Mouse (Mus musculus) kidney, embryonic 14.5 days (tissue): ENCODE data around the gene Phex. TPM values are rescaled to one million over a fixed set of nuclear protein-coding genes. Genes with fewer than 3 reads are reported as not detected.

Experiments
- ATAC-seq: fragments of 200-750 bp; cut with Nextera tagmentation; 2 replicates; pipeline ENCODE4 v1.8.0; 2017; ENCODE audit warnings: moderate number of reproducible peaks, mild to moderate bottlenecking, moderate TSS enrichment, moderate library complexity; ENCODE audit not compliant: low FRiP score, low TSS enrichment
- H3K27ac ChIP-seq: fragments of 300-500 bp; sonication (generic); 2 replicates; pipeline ENCODE4 v1.5.1; 2014; ENCODE audit warnings: low read depth, mild to moderate bottlenecking, low read length, moderate library complexity, mixed read lengths
- H3K27me3 ChIP-seq: fragments of 300-500 bp; sonication (generic); 2 replicates; pipeline ENCODE4 v1.6.1; 2014; ENCODE audit warnings: mild to moderate bottlenecking, low read length; ENCODE audit not compliant: control insufficient read depth, insufficient read depth
- H3K36me3 ChIP-seq: fragments of 300-500 bp; sonication (generic); 2 replicates; pipeline ENCODE4 v1.6.1; 2014; ENCODE audit warnings: low read length, mixed read lengths; ENCODE audit not compliant: control insufficient read depth, insufficient read depth
- H3K4me1 ChIP-seq: fragments of 300-500 bp; sonication (generic); 2 replicates; pipeline ENCODE4 v1.6.1; 2014; ENCODE audit warnings: low read length, mixed read lengths; ENCODE audit not compliant: control insufficient read depth, insufficient read depth
- H3K4me2 ChIP-seq: fragments of 300-500 bp; sonication (generic); replicated peaks from 2 replicates; pipeline ENCODE4 v1.6.1; 2014; ENCODE audit warnings: low read depth, mild to moderate bottlenecking, low read length
- H3K4me3 ChIP-seq: fragments of 300-500 bp; sonication (generic); 2 replicates; pipeline ENCODE4 v1.5.1; 2014; ENCODE audit warnings: mild to moderate bottlenecking, low read length
- H3K9ac ChIP-seq: fragments of 300-500 bp; sonication (generic); 2 replicates; pipeline ENCODE4 v1.6.1; 2014; ENCODE audit warnings: low read depth, mild to moderate bottlenecking, low read length, moderate library complexity
- H3K9me3 ChIP-seq: fragments of 300-500 bp; sonication (generic); 2 replicates; pipeline ENCODE4 v1.6.1; 2016; ENCODE audit warnings: low read length; ENCODE audit not compliant: control insufficient read depth
- WGBS: fragments of 180-500 bp; shearing (Covaris S2); extraction: QIAGEN DNeasy Blood & Tissue Kit; methylation state at CpG from one replicate; pipeline ENCODE4 v1.1.7; 2014; 5-methylcytosine and 5-hydroxymethylcytosine counted together
- polyA plus RNA-seq: library from polyadenylated mRNA; unstranded; fragments of >200 nt; fragmentation: Nextera tagmentation; extraction: Ambion mirVana; gene quantifications from 2 replicates; pipeline ENCODE4 v1.2.1, GENCODE M21; 2014

The Phex gene
- polyA plus RNA-seq, 1 experiment from 2014 or later: 0.22 TPM

DNA sequence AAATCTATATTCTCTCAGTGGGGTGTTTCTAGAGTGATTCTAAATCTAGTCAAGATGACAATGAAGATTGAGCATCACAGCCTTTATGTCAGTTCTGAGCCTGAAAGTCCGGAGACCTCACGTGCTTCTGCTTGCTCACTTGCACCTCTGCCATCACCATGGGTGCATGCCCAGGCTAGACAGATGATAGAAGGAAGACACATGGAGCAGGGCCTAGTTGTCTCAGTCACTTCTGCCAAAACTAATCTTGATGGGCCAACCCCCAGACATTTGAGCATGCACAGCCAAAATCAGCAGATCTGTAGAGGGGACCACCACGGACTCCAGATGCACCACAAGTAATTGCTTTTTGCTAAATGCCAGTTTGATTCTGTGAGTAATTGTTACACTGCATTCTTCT is 85.3 kb downstream of the Phex start:
- no peak overlapping the region for H3K9ac ChIP-seq
- H3K27me3 ChIP-seq: no peaks in the 10 kb centered on the region
- H3K27ac ChIP-seq: no peak overlapping the region
- no peaks in the 10 kb centered on the region for H3K9me3 ChIP-seq
- no peak overlapping the region for H3K4me2 ChIP-seq
- H3K36me3 ChIP-seq: no peaks in the 10 kb centered on the region
- no peak for ATAC-seq
- H3K4me1 ChIP-seq: no peaks in the 10 kb centered on the region
- 81% methylated on average over 3 of the region's 3 CpGs for WGBS
- H3K4me3 ChIP-seq: no peak overlapping the region

DNA sequence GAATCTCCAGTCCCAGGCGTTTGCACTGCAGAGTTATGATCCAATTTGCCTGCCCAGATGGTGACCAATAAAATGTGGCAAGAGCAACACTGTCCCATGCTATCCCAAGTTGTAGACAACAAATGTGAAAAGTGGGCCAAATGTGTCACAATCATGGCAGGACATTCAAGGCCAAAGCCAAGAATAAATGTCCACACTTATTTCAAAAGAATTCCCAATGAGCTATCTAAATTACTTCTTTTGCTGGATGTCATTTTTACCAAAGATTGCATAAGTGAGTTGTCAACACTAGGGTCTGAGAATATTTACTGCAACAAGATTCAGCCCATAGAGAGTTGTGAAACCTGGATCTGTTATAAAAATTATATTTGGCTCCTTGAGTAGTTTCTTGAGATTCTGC is 86.7 kb downstream of the Phex start:
- Histone ChIP-seq H3K4me1 (no peaks in the 10 kb centered on the region), H3K4me3 (no peak overlapping the region), H3K36me3 (no peaks in the 10 kb centered on the region), H3K27ac (no peak overlapping the region), H3K27me3 (no peaks in the 10 kb centered on the region), H3K9me3 (no peaks in the 10 kb centered on the region), H3K4me2 (no peak overlapping the region), H3K9ac (no peak overlapping the region)
- WGBS: 52% methylated on average over 1 of the region's 1 CpGs
- ATAC-seq: no peak

DNA sequence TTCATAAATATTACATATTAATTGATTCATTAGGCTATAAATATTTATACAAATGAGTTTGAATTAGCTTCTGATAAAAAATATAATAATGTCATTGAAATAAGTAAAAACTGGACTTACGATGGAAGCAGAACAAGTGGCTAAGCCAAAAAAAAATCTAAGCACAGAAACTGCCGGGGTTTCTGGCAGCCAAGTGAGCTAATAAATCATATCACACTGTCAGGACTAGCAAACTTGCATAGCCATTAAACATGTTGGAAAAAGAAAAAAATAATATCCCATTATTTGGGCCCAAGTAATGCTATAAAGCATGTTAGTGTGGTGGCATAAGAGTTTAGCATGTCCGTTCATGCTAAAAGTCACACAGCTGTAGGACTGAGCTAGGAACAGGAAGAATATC is 87.4 kb downstream of the Phex start:
- ATAC-seq: no peak
- Histone ChIP-seq H3K27ac (no peak overlapping the region), H3K4me1 (no peaks in the 10 kb centered on the region), H3K4me3 (no peak overlapping the region), H3K36me3 (no peaks in the 10 kb centered on the region), H3K9me3 (no peaks in the 10 kb centered on the region), H3K27me3 (no peaks in the 10 kb centered on the region), H3K9ac (no peak overlapping the region), H3K4me2 (no peak overlapping the region)
- WGBS: 84% methylated on average over 3 of the region's 3 CpGs

DNA sequence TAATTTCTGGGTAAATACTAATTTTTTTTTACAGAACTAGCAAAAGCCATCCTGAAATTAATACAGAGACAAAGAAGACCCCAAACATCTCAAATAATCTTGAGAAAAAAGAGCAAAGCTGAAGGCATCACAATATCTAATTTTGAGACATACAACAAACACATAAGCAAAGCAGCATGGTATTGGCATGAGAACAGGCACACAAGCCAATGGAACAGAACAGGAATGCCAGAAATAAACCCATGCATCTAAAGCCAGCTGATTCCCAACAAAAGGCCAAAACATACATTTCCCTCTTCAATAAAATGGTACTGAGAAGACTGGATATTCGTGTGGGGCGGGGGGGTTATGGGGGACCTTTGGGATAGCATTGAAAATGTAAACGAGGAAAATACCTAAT is 90.7 kb downstream of the Phex start:
- Histone ChIP-seq H3K4me1 (no peaks in the 10 kb centered on the region), H3K4me3 (no peak overlapping the region), H3K4me2 (no peak overlapping the region), H3K9ac (no peak overlapping the region), H3K36me3 (no peaks in the 10 kb centered on the region), H3K27ac (no peak overlapping the region), H3K9me3 (no peaks in the 10 kb centered on the region), H3K27me3 (no peaks in the 10 kb centered on the region)
- no peak for ATAC-seq
- 78% methylated on average over 3 of the region's 3 CpGs for WGBS

DNA sequence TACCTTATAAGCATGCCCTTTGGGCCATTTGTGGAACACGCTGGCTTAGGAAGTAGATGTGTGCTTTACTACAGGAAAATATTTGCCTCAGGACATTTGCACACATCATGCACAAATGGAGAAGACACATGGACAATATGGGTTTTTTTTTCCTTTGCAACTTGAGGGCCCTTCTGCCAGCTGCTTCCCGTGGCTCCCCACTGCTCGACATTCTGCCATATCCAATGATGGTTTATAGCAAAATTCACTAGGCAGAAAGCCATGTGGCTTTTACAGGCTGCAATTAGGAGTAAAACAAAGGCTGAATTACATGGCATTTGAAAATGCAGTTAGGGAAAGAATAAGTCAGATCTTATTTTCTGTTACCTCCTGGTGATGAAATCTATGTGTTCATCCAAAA is 104.8 kb downstream of the Phex start:
- Histone ChIP-seq H3K27ac (no peak overlapping the region), H3K9me3 (no peaks in the 10 kb centered on the region), H3K4me3 (no peak overlapping the region), H3K27me3 (no peaks in the 10 kb centered on the region), H3K36me3 (no peaks in the 10 kb centered on the region), H3K4me1 (no peaks in the 10 kb centered on the region), H3K9ac (no peak overlapping the region), H3K4me2 (no peak overlapping the region)
- 74% methylated on average over 3 of the region's 3 CpGs for WGBS
- no peak for ATAC-seq

DNA sequence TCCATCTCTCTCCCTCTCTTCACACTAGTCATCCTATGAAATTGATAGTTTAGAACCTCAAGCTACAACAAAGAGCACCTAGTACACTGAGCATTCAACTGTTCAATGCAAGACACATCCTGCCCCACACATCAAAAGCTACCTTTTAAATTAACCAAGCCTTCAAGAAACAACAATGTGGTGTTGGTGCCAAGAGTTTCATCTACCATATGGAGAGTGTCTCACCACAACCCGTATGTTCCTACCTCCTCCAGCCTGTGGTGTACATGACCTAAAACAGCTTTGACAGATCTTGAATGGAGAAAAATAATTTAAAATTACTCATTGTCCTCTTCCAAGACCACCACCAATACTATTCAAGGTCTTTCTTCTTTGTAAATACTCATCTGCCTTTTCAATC is 106.9 kb downstream of the Phex start:
- H3K27me3 ChIP-seq: no peaks in the 10 kb centered on the region
- no peak overlapping the region for H3K4me2 ChIP-seq
- H3K36me3 ChIP-seq: no peaks in the 10 kb centered on the region
- 72% methylated on average over 1 of the region's 1 CpGs for WGBS
- no peaks in the 10 kb centered on the region for H3K4me1 ChIP-seq
- no peak overlapping the region for H3K4me3 ChIP-seq
- no peaks in the 10 kb centered on the region for H3K9me3 ChIP-seq
- no peak overlapping the region for H3K27ac ChIP-seq
- no peak for ATAC-seq
- H3K9ac ChIP-seq: no peak overlapping the region

DNA sequence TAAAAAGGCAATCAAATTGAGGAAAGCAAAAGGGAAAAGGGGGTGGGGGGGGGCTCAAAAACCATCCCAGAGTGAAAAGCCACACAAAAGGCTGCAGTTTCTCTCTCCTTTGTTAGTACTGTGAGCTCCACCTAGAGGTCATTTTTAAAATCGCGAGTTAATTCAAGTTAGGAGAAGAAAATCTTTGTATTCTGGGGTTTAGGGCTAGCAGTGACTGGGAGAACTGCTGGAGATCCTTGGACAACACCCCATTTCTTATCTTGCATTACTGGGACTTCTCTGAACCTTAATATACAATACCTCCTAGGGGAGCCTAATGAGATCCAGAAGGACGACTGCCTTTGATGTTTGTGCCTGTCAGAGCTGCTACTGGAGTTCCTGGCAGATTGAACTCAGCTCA is 107.7 kb downstream of the Phex start:
- no peak overlapping the region for H3K27ac ChIP-seq
- no peak overlapping the region for H3K9ac ChIP-seq
- H3K4me3 ChIP-seq: no peak overlapping the region
- H3K9me3 ChIP-seq: no peaks in the 10 kb centered on the region
- no peaks in the 10 kb centered on the region for H3K27me3 ChIP-seq
- H3K4me1 ChIP-seq: no peaks in the 10 kb centered on the region
- H3K36me3 ChIP-seq: no peaks in the 10 kb centered on the region
- 20% methylated on average over 3 of the region's 3 CpGs for WGBS
- H3K4me2 ChIP-seq: no peak overlapping the region
- ATAC-seq: 0 out of 2 replicates have a peak, but pooled peaks have one; percentile 24

DNA sequence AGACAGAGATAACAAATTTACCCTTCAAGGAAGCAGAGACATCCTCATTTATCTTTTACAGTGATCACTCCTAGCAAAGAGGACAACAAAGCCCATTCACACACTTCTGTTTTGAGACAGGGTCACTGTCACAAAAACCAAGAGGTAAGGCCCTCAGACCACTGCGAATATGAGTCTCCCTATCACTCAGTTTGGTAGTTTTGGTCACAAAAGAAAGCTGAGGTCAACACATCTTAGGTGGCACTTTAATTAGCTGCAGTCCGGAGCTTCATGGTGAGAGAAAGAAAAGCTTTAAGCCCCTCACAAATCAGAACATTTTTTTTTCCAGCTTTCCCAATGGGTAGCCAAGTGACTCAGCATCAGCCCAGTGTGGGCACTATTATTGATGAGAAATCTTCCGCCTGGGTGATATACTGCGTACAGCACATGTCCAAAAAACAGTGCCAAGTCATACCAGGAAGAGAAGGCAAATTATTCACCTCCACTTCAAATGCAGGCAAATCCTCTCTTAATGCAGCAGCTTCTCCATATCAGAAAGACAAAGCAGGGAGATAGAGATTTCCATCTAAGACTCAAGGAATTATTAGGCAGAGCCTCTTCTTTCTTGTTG is 108.2 kb downstream of the Phex start:
- Histone ChIP-seq H3K9ac (no peak overlapping the region), H3K36me3 (no peaks in the 10 kb centered on the region), H3K9me3 (no peaks in the 10 kb centered on the region), H3K4me1 (no peaks in the 10 kb centered on the region), H3K27me3 (no peaks in the 10 kb centered on the region), H3K4me3 (no peak overlapping the region), H3K4me2 (no peak overlapping the region), H3K27ac (no peak overlapping the region)
- ATAC-seq: no peak
- 52% methylated on average over 4 of the region's 4 CpGs for WGBS

DNA sequence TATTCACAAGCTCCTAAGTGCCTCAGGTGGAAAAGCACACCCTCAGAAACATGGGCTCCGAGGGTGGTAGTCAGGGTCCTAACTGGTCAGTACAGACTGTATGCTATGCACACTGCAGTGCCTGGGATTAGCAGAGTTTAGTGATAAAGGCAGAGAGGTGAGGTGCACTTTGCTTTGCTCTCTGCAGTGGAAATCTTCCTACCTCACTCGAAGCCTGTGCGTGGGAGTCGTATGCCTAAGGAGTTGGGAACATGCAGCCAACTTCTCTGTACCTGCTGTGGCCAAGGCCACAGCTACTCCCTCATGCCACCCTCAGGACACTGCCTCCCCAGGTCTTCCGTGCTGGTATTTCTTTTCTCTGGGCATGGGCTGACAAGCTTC is 109.3 kb downstream of the Phex start:
- ATAC-seq: no peak
- no peak overlapping the region for H3K4me3 ChIP-seq
- H3K4me1 ChIP-seq: no peaks in the 10 kb centered on the region
- H3K36me3 ChIP-seq: no peaks in the 10 kb centered on the region
- H3K9ac ChIP-seq: no peak overlapping the region
- no peaks in the 10 kb centered on the region for H3K27me3 ChIP-seq
- WGBS: 79% methylated on average over 5 of the region's 5 CpGs
- no peak overlapping the region for H3K4me2 ChIP-seq
- H3K9me3 ChIP-seq: no peaks in the 10 kb centered on the region
- no peak overlapping the region for H3K27ac ChIP-seq
